Mouse (Mus musculus) small intestine, adult 2 months (tissue): ENCODE results near the gene Mreg.

Source experiments
- CTCF ChIP-seq: fragments of 200-500 bp; IDR thresholded peaks from 2 replicates; pipeline ENCODE4 v1.5.1; 2012; ENCODE audit warnings: low read depth, mild to moderate bottlenecking, control low read depth, inconsistent platforms, low read length, moderate library complexity, mixed read lengths; ENCODE audit not compliant: insufficient replicate concordance, insufficient read length; ENCODE audit errors: extremely low read depth
- POLR2A ChIP-seq: fragments of 200-500 bp; IDR thresholded peaks from 2 replicates; pipeline ENCODE4 v1.6.1; 2012; ENCODE audit warnings: low read depth, mild to moderate bottlenecking, control low read depth, inconsistent platforms, low read length, moderate library complexity

GRCm38 (mm10) chr1:72123434-72124297 is 88.4 kb downstream of the Mreg start:
- TF ChIP-seq CTCF (peak; percentile 93), POLR2A (no peak)
